Mouse (Mus musculus): ENCODE measurements around the gene A530064D06Rik.
A peak's percentile ranks its signal among the peaks of the same experiment; 100 is the strongest.
"Not testable (repeated sequence)": the region's sequence is repeated elsewhere in the genome, so short reads cannot be mapped to it uniquely, and the experiment has no call there.

The A530064D06Rik gene

DNA sequence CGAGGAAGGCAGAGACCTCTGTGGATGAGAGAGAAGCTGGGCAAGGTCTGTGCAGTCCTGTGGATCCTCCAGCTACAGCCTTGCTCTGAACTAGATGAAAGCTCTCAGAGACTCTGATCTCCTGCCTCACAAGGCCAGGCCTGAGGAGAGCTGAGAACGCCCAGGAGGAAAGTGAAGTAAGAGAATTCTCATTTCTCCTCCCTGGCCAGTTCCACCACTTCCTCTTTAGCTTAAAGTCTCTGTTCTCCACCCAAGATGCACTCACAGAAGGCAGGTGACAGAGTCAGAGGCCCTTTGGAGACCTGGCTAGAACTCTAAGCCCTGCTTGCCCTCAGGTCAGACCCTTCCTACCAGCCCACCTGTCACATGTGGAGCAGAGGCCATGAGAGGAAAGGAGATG is at the start of gene A530064D06Rik:
Gene A530064D06Rik (minus strand): TSS at position 173 of the 400 bp plus-strand sequence.
- not testable (repeated sequence) for DNase-seq

- no peak for DNase-seq
These were observed 48.4 kb upstream of the A530064D06Rik start for GRCm38 (mm10) chr17:48215429-48215828.

DNA sequence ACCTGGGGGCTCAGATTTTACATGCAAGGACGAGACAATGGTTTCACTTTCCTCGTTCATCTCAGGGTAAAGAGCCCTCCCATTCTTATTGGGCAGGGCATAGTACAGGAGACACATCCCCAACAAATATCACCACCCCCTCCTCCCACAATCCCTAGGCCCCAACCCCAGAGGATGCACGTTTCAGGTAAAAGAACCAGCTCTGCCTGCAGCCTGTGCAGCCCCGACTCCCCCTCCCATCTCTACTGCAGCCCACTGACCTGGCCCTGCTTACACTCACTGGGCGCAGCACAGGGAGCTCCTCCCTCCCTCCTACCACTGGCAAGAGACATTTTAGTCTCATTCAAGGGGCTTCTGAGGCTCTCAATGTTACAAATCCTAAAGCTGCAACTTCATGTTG is 46.4 kb upstream of the A530064D06Rik start:
- no peak for DNase-seq

DNA sequence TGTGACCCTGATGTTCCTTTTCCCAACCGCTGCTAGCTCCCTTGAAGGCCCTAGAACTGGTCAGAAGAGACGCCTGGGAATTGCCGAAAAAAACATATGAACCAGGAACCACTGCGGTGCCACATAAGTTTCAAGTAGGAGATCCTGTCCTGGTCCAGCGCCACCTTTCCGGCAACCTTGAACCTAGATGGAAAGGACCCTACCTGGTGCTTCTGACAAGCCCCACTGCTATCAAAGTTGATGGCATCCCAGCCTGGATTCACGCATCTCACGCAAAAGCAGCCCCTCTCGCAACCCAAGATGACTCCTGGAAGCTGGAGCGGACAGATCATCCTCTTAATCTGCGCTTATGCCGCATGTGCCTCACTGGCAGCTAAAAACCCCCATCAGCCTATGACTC is 45.5 kb upstream of the A530064D06Rik start:
- no peak for DNase-seq

DNA sequence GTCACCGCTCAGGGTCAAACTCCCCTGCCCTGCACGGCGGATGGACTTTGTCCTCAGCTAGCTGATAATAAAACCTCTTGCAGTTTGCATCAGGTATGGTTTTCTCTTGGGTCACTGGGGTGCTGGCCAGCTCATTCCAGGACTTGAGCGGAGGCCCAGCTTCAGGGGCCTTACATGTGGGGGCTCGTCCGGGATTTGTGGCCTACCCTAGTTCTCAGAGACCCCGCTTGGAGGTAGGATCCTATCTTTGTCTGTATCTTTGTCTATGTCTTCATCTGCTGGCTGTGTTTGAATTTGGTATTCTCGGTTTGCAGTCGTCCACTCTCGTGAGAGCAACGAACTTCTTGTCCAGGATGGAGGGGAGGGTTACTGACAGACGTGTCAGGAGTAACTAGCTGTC is 36.0 kb upstream of the A530064D06Rik start:
- DNase-seq: no peak

DNA sequence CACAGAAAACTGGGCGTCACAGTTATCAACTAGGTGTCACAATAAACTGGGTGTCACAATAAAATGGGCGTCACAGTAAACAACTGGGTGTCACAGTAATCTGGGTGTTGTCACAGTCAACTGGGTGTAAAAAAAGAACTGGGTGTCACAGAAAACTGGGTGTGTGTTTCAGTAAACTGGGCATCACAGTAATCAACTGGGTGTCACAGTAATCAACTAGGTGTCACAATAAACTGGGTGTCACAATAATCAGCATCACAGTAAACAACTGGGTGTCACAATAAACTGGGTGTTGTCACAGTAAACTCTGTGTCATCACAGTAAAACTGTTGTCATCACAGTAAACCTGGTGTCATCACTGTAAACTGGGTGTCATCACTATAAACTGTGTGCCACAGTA is 25.3 kb upstream of the A530064D06Rik start:
- DNase-seq: no peak

DNA sequence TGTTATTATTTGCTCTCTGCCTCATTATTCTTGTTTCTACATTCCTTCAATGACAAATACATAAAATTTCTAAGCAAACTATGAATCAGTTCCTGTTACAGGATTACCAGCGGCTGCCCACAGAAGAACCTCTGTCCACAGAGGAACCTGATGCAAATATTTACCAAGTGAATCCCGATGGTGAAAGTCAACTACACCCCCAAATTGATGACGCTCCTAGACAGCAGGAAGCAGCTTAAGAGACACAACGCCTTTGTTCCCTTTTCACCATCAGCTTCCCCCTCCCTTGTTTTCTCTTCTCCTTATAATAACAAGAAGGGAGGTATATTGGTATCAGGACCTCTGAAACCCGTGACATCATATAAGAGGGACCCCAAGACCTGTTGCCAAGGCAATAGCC is 18.2 kb upstream of the A530064D06Rik start:
- no peak for DNase-seq

DNA sequence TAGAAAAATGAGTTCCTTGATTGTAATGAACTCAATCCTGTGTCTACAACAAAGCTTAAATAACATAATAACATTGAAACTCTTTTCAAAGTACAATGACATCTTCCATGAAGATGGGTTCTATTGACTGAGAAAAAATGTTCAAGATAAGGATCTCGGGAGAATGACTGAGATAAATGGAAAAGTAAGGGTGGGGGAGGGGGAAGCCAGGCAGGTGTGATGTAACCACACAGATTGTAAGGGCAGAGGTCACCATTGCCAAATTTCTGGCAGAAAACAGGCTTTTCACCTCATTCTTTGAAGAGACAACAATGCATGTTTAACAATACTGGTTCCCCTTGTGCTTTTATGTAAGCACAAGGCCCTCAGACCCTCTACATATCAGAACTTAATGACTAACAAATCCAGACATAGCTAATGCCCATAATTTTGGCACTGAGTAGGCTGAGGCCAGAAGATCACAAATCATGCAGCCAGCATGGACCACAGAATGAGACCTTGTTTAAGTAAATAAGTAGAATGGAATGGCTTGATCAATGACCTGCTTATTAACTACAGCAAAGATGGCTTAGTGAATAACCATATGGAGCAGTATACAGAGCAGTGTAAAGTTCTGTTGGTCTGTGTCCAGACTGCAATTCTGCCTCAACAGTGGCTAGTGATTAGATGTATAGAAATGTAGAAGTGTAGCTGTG is 9.5 kb downstream of the A530064D06Rik start:
- no peak for DNase-seq

DNA sequence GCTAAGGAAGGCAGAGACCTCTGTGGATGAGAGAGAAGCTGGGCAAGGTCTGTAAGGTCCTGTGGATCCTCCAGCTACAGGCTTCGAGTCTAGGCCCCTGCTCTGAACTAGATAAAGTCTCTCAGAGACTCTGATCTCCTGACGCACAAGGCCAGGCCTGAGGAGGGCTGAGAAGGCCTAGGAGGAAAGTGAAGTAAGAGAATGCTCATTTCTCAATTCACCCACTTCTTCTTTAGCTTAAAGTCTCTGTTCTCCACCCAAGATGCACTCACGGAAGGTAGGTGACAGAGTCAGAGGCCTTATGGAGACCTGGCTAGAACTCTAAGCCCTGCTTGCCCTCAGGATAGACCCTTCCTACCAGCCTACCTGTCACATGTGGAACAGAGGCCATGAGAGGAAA is 21.0 kb downstream of the A530064D06Rik start, which contains the start of gene 9830107B12Rik:
Gene 9830107B12Rik (minus strand): TSS at position 149 of the 400 bp plus-strand sequence.
- DNase-seq: no peak

GRCm38 (mm10) chr17:48132810-48133209 is 34.3 kb downstream of the A530064D06Rik start:
- DNase-seq: no peak

- DNase-seq: no peak
These were observed 46.6 kb downstream of the A530064D06Rik start for GRCm38 (mm10) chr17:48120456-48120855.

DNA sequence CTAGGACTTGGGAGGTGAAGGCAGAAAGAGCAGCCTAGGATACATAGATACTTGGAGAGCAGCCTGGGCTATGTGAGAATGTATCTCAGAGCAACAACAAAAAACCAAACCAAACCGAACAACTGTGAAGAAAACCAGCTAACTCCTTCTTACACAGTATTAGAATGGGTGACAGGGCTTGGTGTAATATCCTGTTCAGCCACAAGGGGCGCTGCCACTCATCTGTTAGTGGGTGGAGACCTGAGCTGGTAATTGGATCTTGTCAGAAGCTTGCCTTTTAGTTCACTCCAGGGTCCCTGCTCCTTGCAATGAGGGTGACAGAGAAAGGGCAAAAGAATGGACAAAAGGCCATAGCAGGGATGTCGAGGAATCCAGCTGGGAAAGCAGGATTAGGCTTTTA is 47.4 kb downstream of the A530064D06Rik start:
- DNase-seq: peak; percentile 62 to 78

DNA sequence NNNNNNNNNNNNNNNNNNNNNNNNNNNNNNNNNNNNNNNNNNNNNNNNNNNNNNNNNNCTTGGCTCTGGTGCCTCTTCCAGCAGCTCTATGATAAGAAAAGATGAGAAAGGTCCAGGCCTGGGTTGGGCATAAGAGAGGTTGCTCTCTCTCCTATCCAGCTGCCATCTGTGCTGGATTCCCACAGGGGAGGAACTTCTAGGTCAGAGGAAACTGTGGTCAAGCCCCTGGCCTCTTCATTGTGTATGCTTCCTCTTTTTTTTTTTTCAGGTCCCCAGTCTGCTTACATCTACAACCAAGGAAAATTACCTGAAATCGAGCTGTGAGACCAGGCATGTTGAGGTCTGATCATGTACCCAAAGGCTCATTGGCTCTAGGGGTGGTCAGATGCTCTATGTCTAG is 48.5 kb downstream of the A530064D06Rik start:
- no peak for DNase-seq

- DNase-seq: peak; percentile 35 to 52
These were observed 56.4 kb downstream of the A530064D06Rik start for GRCm38 (mm10) chr17:48110547-48111287.

- no peak for DNase-seq
These were observed 58.6 kb downstream of the A530064D06Rik start for GRCm38 (mm10) chr17:48108520-48108919.

DNA sequence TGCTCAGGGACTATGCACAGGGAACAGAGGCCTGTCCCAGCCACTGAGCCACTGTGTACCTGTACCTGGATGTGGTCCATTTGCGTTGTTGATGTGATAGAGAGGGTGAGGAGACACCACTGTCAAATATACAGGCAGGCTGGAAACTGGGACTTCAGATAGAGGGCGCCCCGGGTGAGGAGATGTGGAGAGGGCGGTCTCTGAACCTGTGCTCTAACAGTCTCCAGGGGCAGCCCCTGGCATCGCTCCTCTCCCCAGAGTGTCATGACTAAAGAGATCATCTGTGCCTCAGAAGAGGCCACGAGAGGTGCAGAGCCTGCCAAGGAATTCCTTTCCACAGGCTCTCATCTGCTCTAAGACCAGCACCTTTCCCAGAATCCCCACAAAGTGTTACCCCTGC is 59.2 kb downstream of the A530064D06Rik start:
- DNase-seq: no peak

DNA sequence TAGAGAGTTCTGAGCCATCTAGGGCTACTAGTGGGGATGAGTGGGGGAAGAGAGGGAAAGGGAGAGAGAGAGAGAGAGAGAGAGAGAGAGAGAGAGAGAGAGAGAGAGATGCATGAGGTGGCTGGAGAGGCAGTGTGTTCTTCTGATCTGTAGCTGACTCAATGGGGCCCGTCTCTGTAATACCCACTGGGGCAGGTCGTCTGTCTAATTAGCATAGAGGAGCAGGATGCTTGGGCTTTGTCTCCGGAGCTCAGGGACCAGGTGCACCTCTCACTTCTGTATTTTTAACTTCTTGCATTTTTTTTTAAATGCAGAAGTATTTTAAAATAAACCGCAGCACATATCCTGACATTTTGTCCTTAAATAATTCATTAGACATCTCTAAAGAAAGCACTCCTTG is 59.7 kb downstream of the A530064D06Rik start:
- DNase-seq: no peak

DNA sequence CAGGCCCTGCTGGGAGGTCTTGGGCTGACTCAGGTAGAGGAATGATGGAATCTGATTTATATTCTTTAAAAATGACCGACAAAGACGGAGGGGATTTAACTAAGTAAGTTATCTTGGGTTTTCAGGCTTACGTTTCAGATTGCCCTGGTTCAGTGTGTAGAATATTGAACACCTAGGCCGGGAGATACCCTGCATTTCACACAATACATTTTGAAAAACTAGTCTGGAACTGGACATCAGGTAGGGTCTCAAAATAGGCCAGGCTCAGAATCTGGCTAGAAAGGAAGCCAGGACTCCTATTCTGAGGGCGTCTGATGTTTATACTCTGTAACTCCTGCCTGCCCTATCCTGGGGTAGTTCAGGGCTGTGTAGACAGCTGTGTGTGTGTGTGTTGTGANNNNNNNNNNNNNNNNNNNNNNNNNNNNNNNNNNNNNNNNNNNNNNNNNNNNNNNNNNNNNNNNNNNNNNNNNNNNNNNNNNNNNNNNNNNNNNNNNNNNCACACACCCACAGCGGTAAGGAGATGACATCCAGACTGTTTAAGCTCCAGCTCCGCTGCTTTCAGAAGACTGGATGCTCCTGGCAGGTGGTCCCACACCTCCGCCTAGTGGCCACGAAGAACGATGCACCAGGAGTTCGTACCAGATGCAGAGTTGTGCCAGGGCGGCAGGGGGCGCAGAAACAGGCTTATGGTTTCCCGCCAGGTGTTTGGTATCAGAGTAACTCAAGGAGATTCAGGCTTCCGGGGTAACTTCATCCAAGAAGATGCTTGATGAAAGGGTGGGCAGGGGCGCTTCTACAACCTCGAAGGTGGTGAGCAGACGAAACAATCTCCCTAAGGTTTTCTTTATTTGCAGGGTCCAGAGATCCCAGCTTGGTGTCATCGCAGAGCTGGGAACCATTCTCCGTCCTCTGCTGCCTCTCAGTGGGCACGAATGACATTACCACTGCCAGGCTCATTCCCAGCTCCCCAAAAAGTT is 66.3 kb downstream of the A530064D06Rik start:
- peak; percentile 85 to 87 for DNase-seq

DNA sequence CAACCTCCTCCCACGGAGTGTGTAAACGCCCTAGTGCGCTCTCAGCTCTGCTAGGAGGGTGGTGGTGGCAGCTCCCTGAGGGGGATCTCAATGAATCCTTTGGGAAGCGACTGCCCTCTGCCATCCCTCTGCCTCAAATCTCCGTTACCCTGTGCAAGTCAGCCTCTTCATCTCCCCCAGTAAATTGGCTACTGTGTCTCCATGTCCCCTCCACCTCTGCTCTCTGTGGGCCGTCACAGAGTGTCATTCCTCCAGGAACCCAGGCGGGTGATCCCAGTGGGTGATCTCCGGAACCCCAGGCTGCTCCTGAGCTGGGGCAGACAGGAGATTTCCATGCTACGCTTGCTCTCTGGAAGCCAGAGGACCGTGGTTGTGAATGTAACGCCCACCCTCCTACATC is 67.8 kb downstream of the A530064D06Rik start:
- DNase-seq: no peak
